Mouse (Mus musculus): Measurements from ENCODE around the gene Hspbap1.

DNA sequence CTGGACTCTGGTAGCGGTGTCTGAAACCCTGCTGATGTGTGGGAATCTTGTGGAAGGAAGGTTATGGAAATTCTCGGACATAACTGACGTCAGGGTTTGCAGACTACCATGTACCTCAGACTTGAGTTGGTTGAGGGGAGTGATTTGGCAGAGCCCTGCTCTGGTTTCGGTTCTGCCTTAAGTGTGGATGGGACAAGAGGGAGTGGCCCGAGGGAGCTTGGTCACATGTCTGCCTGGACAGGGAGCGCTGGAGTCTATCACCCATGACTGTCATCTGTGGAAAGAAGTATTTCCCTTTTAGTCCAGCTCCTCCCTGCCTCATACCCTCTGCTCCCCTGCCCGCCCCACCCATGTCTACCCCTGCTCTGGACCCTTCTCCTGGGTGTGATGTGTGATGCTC is 32.0 kb downstream of the Hspbap1 start:
- no peak for TF ChIP-seq EP300 (IDR thresholded peaks at IDR 0.05; ENCODE audit: low read length)
- no peak for TF ChIP-seq GABPA (IDR thresholded peaks at IDR 0.05; ENCODE audit: insufficient replicate concordance, low read depth, low read length)
- no peak for TF ChIP-seq POLR2A (IDR thresholded peaks at IDR 0.05; ENCODE audit: low read depth, low read length)
- TF ChIP-seq TCF12 (IDR thresholded peaks at IDR 0.05; ENCODE audit: low read depth, low read length) = no peak
- no peak for TF ChIP-seq ZMIZ1 (IDR thresholded peaks at IDR 0.05; ENCODE audit: low read depth, low read length)
- no peak for TF ChIP-seq CHD2 (IDR thresholded peaks at IDR 0.05; ENCODE audit: low read length)
- no peak for TF ChIP-seq CTCF (conservative IDR thresholded peaks at IDR 0.05 in 1 of 2, IDR thresholded peaks at IDR 0.05 in 1 of 2; ENCODE audit: low read depth in 2 of 2, low read length in 2 of 2)
- no peak for TF ChIP-seq BHLHE40 (IDR thresholded peaks at IDR 0.05; ENCODE audit: low read depth, low read length)
- TF ChIP-seq USF1 (IDR thresholded peaks at IDR 0.05; ENCODE audit: low read depth, low read length) = peak; percentile 12; the same call in 1 of the 2 replicates
- no peak for TF ChIP-seq KAT2A (IDR thresholded peaks at IDR 0.05; ENCODE audit: insufficient replicate concordance, low read length)
- no peak for TF ChIP-seq SIN3A (IDR thresholded peaks at IDR 0.05; ENCODE audit: low read length)
- TF ChIP-seq MAFK (IDR thresholded peaks at IDR 0.05; ENCODE audit: insufficient replicate concordance, low read length) = no peak
- no peak for TF ChIP-seq SMC3 (IDR thresholded peaks at IDR 0.05; ENCODE audit: low read depth, low read length)
- no peak; the same call in 1 of the 2 replicates for TF ChIP-seq USF2 (conservative IDR thresholded peaks at IDR 0.05; ENCODE audit: low read depth, low read length)

Data from CH12.LX (cell line).